Mouse (Mus musculus): ENCODE results near the gene Rcor2.

- TF ChIP-seq CTCF (IDR thresholded peaks at IDR 0.05; ENCODE audit: extremely low read depth, insufficient read depth, insufficient read length, insufficient replicate concordance) (no peak), POLR2A (IDR thresholded peaks at IDR 0.05; ENCODE audit: low read depth, low read length) (no peak)
Observed at GRCm38 (mm10) chr19:7288288-7288687, 21.2 kb downstream of the Rcor2 start.
